Mouse (Mus musculus): ENCODE results near the gene Ndufb8. TPM values are rescaled to one million over a fixed set of nuclear protein-coding genes. Genes with fewer than 3 reads are reported as not detected.
A peak's percentile ranks its signal among the peaks of the same experiment; 100 is the strongest.

Gene Ndufb8
- 400 and 440 TPM in 2 replicates for polyA plus RNA-seq (2016; fragmentation: Nextera tagmentation; extraction: Ambion mirVana)

DNA sequence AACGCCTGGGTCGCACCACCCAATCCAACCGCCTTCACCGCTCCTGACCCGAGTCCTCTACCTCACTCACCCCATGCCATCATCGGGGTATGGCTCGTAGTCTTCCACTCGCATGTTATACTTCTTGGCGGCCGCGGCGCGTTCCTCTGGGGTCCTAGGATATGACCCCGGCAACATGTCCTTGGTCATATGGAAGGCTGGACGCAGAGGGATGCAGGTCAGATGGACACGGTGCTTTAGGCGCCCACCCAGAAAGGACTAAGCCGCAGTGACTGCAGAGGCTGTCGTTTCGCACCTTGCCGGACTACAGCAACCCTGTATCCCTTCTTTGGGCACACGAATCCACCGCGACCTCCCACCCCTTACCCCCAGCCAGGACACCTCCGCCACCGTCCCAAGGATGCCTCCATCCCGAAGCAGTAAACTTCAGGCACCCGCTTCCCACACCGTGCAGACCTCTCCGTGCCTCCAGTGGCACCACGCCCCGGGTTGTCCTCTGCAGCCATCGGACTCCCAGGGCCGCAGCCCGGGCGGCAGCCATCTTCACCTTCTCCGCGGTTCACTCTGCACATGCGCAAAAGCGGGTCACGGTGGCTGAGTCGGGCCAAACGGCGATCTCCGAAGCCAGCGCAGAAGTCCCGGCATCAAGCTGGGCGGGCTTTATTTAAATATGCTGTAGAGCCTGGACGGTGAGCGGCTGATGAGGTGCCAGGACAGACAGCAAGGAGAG lies at the start of gene Ndufb8:
Gene Ndufb8 (minus strand): TSS at position 580 of the 730 bp plus-strand sequence.
- under 1% methylated on average over 50 of the region's 50 CpGs for WGBS
- H3K9ac ChIP-seq, result peak within 1 kb of the TSS; percentile 91
- peak within 1 kb of the TSS; percentile 69 for H3K4me2 ChIP-seq (replicated peaks)
- no peaks in the 10 kb centered on the region for H3K9me3 ChIP-seq (replicated peaks)
- peaks cover 14% of the 10 kb centered on the region for H3K4me1 ChIP-seq
- peak within 1 kb of the TSS; percentile 78 for H3K4me3 ChIP-seq
- ATAC-seq (ENCODE audit: low FRiP score), result peak; percentile 87
- H3K36me3 ChIP-seq, result peaks cover 30% of the 10 kb centered on the region
- H3K27ac ChIP-seq, result peak within 1 kb of the TSS; percentile 66
- peaks cover 7% of the 10 kb centered on the region for H3K27me3 ChIP-seq

DNA sequence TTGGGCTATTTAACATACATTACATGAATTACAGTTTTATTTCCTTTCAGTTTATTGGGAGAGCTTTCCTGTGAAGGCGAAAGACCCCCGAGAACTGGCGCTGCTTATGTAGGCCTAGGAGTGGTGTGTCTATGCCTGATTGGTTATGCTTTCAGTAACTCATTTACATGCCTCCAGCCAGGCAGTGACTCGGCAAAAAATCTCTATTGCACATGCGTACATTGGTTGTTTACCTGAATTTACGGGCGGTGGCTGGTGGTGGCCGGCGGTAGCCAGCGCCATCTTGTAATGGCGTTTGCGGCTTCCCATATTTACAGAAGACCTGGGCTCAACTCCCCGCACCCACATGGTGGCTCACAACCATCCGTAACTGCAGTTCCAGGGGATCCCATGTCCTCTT lies 38.9 kb upstream of the Ndufb8 start:
- no peaks in the 10 kb centered on the region for H3K36me3 ChIP-seq
- 94% methylated on average over 14 of the region's 14 CpGs for WGBS
- no peaks in the 10 kb centered on the region for H3K9me3 ChIP-seq (replicated peaks)
- H3K4me3 ChIP-seq, result no peak overlapping the region
- H3K4me1 ChIP-seq, result 0 out of 2 replicates have a peak, but pooled peaks cover 9% of the 10 kb centered on the region
- no peak overlapping the region for H3K4me2 ChIP-seq (replicated peaks)
- ATAC-seq (ENCODE audit: low FRiP score), result no peak
- H3K27ac ChIP-seq, result no peak overlapping the region
- H3K9ac ChIP-seq, result no peak overlapping the region
- peaks cover 3% of the 10 kb centered on the region; the same call in 1 of the 2 replicates for H3K27me3 ChIP-seq

DNA sequence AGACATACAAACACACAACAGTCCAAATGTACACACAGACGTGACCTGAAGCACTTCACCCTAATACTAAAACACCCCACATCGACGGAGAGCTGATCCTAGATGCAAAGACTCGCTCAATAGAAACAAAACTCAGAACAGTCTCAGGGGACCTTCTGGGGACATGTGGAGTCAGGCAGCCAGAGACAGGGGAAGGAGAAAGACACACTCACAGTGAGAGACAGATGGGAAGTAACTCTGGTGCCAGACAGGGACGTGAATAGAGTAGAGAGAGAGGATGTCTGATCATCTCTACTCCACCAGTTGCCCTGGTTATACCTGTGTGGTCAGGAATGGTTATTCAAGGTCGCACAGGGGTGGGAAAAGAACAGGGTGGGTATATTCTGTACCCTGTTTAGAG lies 36.4 kb upstream of the Ndufb8 start:
- Histone ChIP-seq H3K9me3 (replicated peaks) (no peaks in the 10 kb centered on the region), H3K4me3 (no peak overlapping the region), H3K4me2 (replicated peaks) (no peak overlapping the region), H3K36me3 (no peaks in the 10 kb centered on the region), H3K27me3 (peaks cover 12% of the 10 kb centered on the region), H3K9ac (no peak overlapping the region), H3K27ac (peak overlapping the region; percentile 31), H3K4me1 (0 out of 2 replicates have a peak, but pooled peaks cover 9% of the 10 kb centered on the region)
- no peak for ATAC-seq (ENCODE audit: low FRiP score)
- 71% methylated on average over 6 of the region's 6 CpGs for WGBS

DNA sequence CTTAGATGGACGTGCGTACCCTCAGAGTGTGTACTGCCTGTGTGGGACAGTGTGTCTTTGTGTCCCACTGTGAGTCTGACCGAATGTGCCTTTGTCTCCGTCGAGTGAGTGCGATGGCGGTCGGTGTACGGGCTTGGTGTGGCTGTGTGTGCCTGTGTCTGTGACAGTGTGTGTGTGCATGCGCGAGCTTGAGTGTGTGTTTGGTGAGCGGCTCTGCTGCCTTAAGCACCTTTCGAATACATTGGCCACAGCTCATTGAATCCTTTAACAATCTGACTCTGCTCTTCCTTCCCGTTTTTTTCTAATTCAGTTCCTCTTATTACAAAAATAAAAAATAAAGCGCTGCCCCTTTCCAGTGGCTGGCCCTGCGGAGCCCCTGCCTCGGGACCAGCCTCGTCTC lies 35.8 kb upstream of the Ndufb8 start:
- Histone ChIP-seq H3K27me3 (peaks cover 18% of the 10 kb centered on the region), H3K4me3 (no peak overlapping the region), H3K27ac (peak overlapping the region; percentile 31), H3K36me3 (no peaks in the 10 kb centered on the region), H3K9ac (no peak overlapping the region), H3K9me3 (replicated peaks) (no peaks in the 10 kb centered on the region), H3K4me2 (replicated peaks) (no peak overlapping the region), H3K4me1 (0 out of 2 replicates have a peak, but pooled peaks cover 9% of the 10 kb centered on the region)
- no peak; the same call in 1 of the 2 replicates for ATAC-seq (ENCODE audit: low FRiP score)
- 71% methylated on average over 18 of the region's 18 CpGs for WGBS

DNA sequence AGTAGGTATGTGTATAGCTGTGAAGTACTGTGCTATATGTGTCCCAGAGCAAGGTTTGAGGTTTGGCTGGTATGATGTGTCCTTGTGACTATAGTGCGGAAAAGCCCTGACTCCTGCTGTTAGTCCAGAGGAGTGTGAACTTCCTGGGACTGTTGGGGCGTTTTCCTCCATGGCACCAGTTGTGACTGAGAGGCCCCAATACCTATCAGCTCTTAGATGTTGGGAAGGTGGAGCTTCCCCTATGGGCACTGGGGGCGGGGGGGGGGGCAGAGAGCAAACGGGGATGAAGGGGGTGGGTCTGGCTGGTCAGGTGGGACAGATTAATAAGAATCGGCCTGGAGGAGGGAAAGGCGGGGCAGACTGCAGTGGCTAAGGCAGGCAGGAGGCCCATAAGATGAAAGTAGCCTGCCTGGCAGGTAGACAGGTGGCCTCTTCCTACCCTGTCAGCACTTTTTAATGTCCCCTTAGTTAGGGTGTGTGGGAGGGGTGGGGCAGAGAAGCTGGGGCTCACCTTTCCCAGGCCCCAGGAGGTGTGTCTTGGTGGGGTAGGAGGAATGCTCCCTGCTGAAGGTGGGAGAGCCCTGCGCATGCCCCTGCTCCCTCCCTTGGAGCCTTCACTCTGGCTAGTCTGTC lies 34.5 kb upstream of the Ndufb8 start:
- Histone ChIP-seq H3K9ac (no peak overlapping the region), H3K36me3 (no peaks in the 10 kb centered on the region), H3K4me3 (no peak overlapping the region), H3K4me1 (0 out of 2 replicates have a peak, but pooled peaks cover 9% of the 10 kb centered on the region), H3K4me2 (replicated peaks) (no peak overlapping the region), H3K27ac (no peak overlapping the region), H3K27me3 (peaks cover 28% of the 10 kb centered on the region), H3K9me3 (replicated peaks) (no peaks in the 10 kb centered on the region)
- 52% methylated on average over 7 of the region's 7 CpGs for WGBS
- ATAC-seq (ENCODE audit: low FRiP score), result no peak

DNA sequence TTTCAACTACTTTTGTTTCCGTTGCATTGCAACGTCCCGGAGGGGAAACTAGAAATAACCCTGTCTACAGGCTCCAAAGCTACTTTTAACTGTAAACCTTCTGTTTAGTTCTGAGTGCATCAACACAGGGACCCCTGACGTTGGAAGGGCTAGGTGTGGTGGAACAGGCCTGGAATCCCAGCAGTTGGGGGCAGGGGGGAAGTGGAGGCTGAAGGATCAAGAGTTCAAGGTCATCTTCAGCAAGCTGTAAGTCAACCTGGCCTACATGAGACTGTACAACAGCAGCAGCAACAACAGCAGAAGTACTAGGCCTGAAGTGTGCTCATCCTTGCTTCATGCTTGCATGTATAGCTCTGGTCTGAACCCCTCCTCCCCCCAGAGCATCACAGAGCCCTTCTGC lies 32.8 kb upstream of the Ndufb8 start:
- Histone ChIP-seq H3K4me3 (no peak overlapping the region), H3K27me3 (peaks cover 39% of the 10 kb centered on the region), H3K9ac (no peak overlapping the region), H3K27ac (no peak overlapping the region), H3K4me2 (replicated peaks) (no peak overlapping the region), H3K9me3 (replicated peaks) (no peaks in the 10 kb centered on the region), H3K4me1 (0 out of 2 replicates have a peak, but pooled peaks cover 9% of the 10 kb centered on the region), H3K36me3 (no peaks in the 10 kb centered on the region)
- no peak for ATAC-seq (ENCODE audit: low FRiP score)
- WGBS, result 30% methylated on average over 4 of the region's 4 CpGs

DNA sequence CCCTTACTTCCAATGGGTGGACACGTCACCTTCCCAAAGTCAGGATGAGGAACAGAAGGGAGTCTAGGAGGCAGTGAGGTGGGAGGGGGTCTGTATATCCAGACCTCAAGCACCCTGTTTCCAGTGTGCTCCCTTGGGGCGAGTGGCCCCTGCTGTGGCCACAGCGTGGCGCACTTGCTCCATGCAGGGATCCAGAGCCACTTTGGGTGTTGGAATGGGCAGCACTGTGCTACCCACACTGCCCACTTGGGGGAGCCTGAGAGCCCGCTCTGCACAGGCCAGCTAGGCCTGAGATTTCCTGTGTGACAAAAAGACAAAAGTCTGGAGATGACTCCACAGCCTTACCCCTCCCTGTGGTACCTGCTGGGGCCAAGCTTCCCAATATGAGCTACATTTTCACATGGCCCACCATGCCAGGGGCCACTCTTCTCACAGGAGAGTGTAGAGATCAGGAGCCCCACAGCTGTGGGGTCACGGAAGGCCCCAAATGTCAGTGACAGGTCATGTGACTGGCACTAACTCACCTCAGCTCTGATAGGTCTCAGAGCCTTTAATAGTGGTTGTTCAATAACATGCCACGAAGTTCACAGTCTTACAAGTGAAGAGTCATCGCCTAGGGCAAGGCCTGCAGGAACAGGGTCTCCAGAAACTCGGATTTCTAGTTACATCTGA lies 27.5 kb upstream of the Ndufb8 start:
- H3K36me3 ChIP-seq, result no peaks in the 10 kb centered on the region
- WGBS, result 35% methylated on average over 9 of the region's 9 CpGs

DNA sequence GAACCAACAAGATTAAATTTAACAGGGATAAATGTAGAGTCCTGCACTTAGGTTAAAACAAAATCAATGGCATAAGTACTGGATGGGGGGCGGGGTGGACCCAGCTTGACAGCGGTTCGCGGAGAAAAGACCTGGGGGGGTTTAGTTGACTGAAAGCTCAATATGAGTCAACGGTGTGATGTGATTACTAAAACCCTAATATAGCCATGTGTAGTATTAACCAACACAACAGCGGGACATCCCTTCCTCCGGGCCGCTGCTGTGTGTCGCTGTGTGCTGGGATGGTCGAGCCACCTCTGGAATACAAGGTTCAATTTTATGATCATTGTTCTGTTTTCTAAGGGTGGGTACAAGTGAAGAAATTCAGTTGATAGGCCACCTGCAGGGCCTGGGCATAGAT lies 26.9 kb upstream of the Ndufb8 start:
- Histone ChIP-seq H3K4me1 (no peaks in the 10 kb centered on the region; the same call in 1 of the 2 replicates), H3K36me3 (no peaks in the 10 kb centered on the region), H3K27me3 (peaks cover 32% of the 10 kb centered on the region), H3K9me3 (replicated peaks) (no peaks in the 10 kb centered on the region), H3K4me3 (no peak overlapping the region), H3K27ac (no peak overlapping the region), H3K4me2 (replicated peaks) (no peak overlapping the region), H3K9ac (no peak overlapping the region)
- peak; percentile 41 for ATAC-seq (ENCODE audit: low FRiP score)
- 81% methylated on average over 10 of the region's 10 CpGs for WGBS

More for the DNA sequence above, 27.5 kb upstream of the Ndufb8 start:
- Histone ChIP-seq H3K4me3 (no peak overlapping the region), H3K9ac (no peak overlapping the region), H3K27ac (no peak overlapping the region), H3K27me3 (peaks cover 36% of the 10 kb centered on the region), H3K4me2 (replicated peaks) (no peak overlapping the region), H3K9me3 (replicated peaks) (no peaks in the 10 kb centered on the region), H3K4me1 (no peaks in the 10 kb centered on the region; the same call in 1 of the 2 replicates)
- ATAC-seq (ENCODE audit: low FRiP score), result peak; percentile 83

DNA sequence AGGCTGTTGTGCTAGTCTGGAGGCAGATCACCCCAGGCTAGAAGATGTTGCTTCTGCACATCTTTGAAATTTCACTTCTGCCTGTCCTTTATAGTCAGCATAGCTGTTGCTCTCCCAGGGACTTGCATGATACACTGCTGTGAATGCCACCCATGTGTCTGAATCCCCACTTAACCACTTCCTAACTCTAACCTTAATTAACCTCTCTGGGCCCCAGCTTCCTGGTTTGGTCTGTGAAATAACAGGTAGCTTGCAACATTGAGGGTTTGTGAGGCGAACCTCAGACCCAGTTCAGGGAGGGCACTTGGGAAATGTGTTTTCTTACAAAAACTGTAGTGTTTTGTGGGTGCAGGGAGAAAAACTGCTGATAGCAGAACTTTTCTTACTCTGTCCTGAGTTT lies 22.8 kb upstream of the Ndufb8 start:
- Histone ChIP-seq H3K4me2 (replicated peaks) (no peak overlapping the region), H3K4me3 (no peak overlapping the region), H3K9ac (no peak overlapping the region), H3K27ac (no peak overlapping the region), H3K4me1 (no peaks in the 10 kb centered on the region; the same call in 1 of the 2 replicates), H3K9me3 (replicated peaks) (no peaks in the 10 kb centered on the region), H3K27me3 (no peaks in the 10 kb centered on the region), H3K36me3 (peaks cover 28% of the 10 kb centered on the region)
- ATAC-seq (ENCODE audit: low FRiP score), result no peak
- WGBS, result 74% methylated on average over 1 of the region's 1 CpGs

DNA sequence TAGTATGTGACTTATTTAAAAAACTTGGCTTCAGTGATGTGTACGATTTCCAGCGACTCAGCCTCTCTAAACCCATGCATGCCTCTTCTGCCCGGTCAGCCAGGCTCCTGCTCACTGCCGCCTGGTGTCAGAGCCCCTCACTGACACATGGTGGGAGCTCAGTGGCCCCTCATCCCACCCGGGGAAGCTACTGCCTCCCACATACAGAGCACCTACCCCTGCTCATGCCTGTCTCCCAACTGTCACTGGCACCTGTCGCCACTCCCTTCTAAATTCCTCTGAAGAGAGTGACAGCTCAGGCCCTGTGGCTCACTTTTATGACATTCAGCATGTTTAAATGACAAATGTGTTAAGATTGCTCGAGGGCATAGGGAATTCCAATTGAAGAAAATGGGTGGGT lies 21.0 kb upstream of the Ndufb8 start:
- H3K27me3 ChIP-seq, result no peaks in the 10 kb centered on the region
- H3K9me3 ChIP-seq (replicated peaks), result no peaks in the 10 kb centered on the region
- H3K36me3 ChIP-seq, result peaks cover 45% of the 10 kb centered on the region
- H3K4me3 ChIP-seq, result no peak overlapping the region
- H3K4me1 ChIP-seq, result no peaks in the 10 kb centered on the region
- ATAC-seq (ENCODE audit: low FRiP score), result no peak
- H3K27ac ChIP-seq, result no peak overlapping the region
- no peak overlapping the region for H3K4me2 ChIP-seq (replicated peaks)
- WGBS, result 89% methylated on average over 7 of the region's 7 CpGs
- H3K9ac ChIP-seq, result no peak overlapping the region

DNA sequence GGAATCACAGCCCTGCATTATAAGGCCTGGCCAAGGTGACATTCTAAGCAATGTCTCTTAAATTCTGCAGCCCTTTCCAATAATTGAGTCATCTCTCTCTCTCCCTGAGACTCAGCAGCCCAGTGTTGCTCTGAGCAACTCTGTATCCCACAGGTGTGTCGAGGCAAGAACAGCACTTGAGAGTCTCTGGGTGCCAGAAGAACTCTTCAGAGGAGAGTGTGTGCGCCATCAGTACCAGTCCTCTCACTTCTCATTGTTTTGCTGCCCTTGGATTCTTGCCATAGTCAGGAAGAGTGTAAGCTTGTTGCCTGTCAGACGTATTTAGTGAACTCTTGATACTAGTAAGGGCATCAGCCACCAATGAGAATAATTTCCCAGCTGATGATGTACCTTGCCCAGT lies 12.5 kb upstream of the Ndufb8 start:
- Histone ChIP-seq H3K4me3 (no peak overlapping the region), H3K9me3 (replicated peaks) (no peaks in the 10 kb centered on the region), H3K27me3 (no peaks in the 10 kb centered on the region), H3K36me3 (peaks cover 75% of the 10 kb centered on the region), H3K4me2 (replicated peaks) (no peak overlapping the region), H3K9ac (no peak overlapping the region), H3K4me1 (peaks cover 16% of the 10 kb centered on the region), H3K27ac (no peak overlapping the region)
- ATAC-seq (ENCODE audit: low FRiP score), result no peak
- 94% methylated on average over 3 of the region's 3 CpGs for WGBS

DNA sequence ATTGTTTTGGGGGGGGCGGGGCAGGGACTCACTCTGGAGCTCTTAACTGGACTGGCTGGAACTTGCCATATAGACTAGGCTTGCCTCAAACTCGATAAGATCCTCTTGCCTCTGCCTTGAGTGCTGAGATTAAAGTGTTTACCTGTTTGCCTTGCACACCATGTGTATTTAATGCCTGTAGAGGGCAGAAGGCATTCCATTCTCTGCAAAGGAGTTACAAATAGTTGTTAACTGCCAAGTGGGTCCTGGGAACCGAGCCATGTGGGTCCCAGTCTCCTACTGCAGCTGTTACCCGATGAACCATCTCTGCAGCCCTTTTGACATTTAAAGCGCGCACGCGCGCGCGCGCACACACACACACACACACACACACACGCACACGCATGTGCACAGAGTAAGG lies 8.8 kb upstream of the Ndufb8 start:
- no peak for ATAC-seq (ENCODE audit: low FRiP score)
- Histone ChIP-seq H3K4me1 (peaks cover 16% of the 10 kb centered on the region), H3K36me3 (peaks cover 38% of the 10 kb centered on the region), H3K9me3 (replicated peaks) (no peaks in the 10 kb centered on the region), H3K9ac (no peak overlapping the region), H3K27me3 (no peaks in the 10 kb centered on the region), H3K4me2 (replicated peaks) (peak overlapping the region; percentile 64), H3K4me3 (no peak overlapping the region; the same call in 1 of the 2 replicates), H3K27ac (no peak overlapping the region)
- WGBS, result 95% methylated on average over 14 of the region's 14 CpGs
